Mouse (Mus musculus) olfactory bulb, adult 2 months (tissue): ENCODE measurements around the gene Hist1h1c. TPM values are rescaled to one million over a fixed set of nuclear protein-coding genes. Genes with fewer than 3 reads are reported as not detected.
"Not testable (repeated sequence)": the region's sequence is repeated elsewhere in the genome, so short reads cannot be mapped to it uniquely, and the experiment has no call there.

ENCODE experiments used
- H3K27ac ChIP-seq: fragments of 200-500 bp; 2 replicates; pipeline ENCODE4 v1.5.1; 2012; ENCODE audit warnings: low read depth, low read length; ENCODE audit not compliant: insufficient read depth
- H3K4me1 ChIP-seq: fragments of 200-500 bp; 2 replicates; pipeline ENCODE4 v1.6.1; 2012; ENCODE audit warnings: low read length; ENCODE audit not compliant: control insufficient read depth, insufficient read depth
- H3K4me3 ChIP-seq: fragments of 200-500 bp; 2 replicates; pipeline ENCODE4 v1.5.1; 2012; ENCODE audit warnings: mild to moderate bottlenecking, low read depth, low read length, moderate library complexity; ENCODE audit not compliant: insufficient read depth
- CTCF ChIP-seq: fragments of 200-500 bp; IDR thresholded peaks from 2 replicates; pipeline ENCODE4 v1.5.1; 2012; ENCODE audit warnings: low read depth, mild to moderate bottlenecking, low read length, moderate library complexity; ENCODE audit not compliant: insufficient read depth
- POLR2A ChIP-seq: fragments of 200-500 bp; IDR thresholded peaks from 2 replicates; pipeline ENCODE4 v1.6.1; 2012; ENCODE audit warnings: mild to moderate bottlenecking, low read depth, low read length, moderate library complexity; ENCODE audit not compliant: insufficient read depth
- WGBS: fragments of 180-500 bp; shearing (Covaris S2); methylation state at CpG from one replicate; pipeline ENCODE4 v1.1.7; 2018; 5-methylcytosine and 5-hydroxymethylcytosine counted together
- polyA plus RNA-seq: library from polyadenylated mRNA; stranded (reverse); fragments of >200 nt; gene quantifications from 2 replicates; pipeline ENCODE4 v1.2.4, GENCODE M21; 2012; ENCODE audit warnings: low replicate concordance; ENCODE audit not compliant: missing spikeins, insufficient read depth, insufficient read length

Gene Hist1h1c
- polyA plus RNA-seq, 1 experiment: not detected

- TF ChIP-seq POLR2A (no peak), CTCF (no peak)
- Histone ChIP-seq H3K27ac (no peak overlapping the region), H3K4me1 (peaks cover 5% of the 10 kb centered on the region), H3K4me3 (no peak overlapping the region)
- whole genome bisulfite sequencing: 70% methylated on average over 5 of the region's 5 CpGs
Measured at GRCm38 (mm10) chr13:23740910-23741309, 2.3 kb downstream of the Hist1h1c start.

GRCm38 (mm10) chr13:23742007-23742406, 3.4 kb downstream of the Hist1h1c start:
- Histone ChIP-seq H3K4me3 (no peak overlapping the region), H3K27ac (no peak overlapping the region), H3K4me1 (peaks cover 8% of the 10 kb centered on the region)
- no peak for TF ChIP-seq POLR2A
- no peak for TF ChIP-seq CTCF

GRCm38 (mm10) chr13:23743215-23743614, 4.6 kb downstream of the Hist1h1c start:
- no peak overlapping the region for H3K27ac ChIP-seq
- no peak for TF ChIP-seq POLR2A
- no peak for TF ChIP-seq CTCF
- 82% methylated on average over 5 of the region's 5 CpGs for WGBS
- H3K4me1 ChIP-seq: peaks cover 9% of the 10 kb centered on the region
- H3K4me3 ChIP-seq: no peak overlapping the region

GRCm38 (mm10) chr13:23743963-23744362, 5.4 kb downstream of the Hist1h1c start:
- no peak for TF ChIP-seq POLR2A
- no peak for TF ChIP-seq CTCF
- Histone ChIP-seq H3K4me3 (no peak overlapping the region), H3K27ac (no peak overlapping the region), H3K4me1 (peaks cover 9% of the 10 kb centered on the region)
- WGBS: 29% methylated on average over 4 of the region's 4 CpGs

- Histone ChIP-seq H3K4me1 (peaks cover 9% of the 10 kb centered on the region), H3K27ac (no peak overlapping the region), H3K4me3 (no peak overlapping the region; the same call in 1 of the 2 replicates)
- 6% methylated on average over 19 of the region's 36 CpGs for WGBS
- TF ChIP-seq POLR2A (no peak), CTCF (no peak)
Measured at GRCm38 (mm10) chr13:23744421-23745380, 6.1 kb downstream of the Hist1h1c start.

- peaks cover 9% of the 10 kb centered on the region for H3K4me1 ChIP-seq
- peak within 1 kb of the TSS; percentile 99 for H3K27ac ChIP-seq
- H3K4me3 ChIP-seq: peak within 1 kb of the TSS; percentile 73
- no peak for TF ChIP-seq CTCF
- TF ChIP-seq POLR2A: no peak
- under 1% methylated on average over 28 of the region's 28 CpGs for WGBS
Measured at GRCm38 (mm10) chr13:23745381-23746161, 7.0 kb downstream of the Hist1h1c start, which contains the start of gene Hist1h3c. TSS of gene Hist1h3c (minus strand) at chr13:23745602.

GRCm38 (mm10) chr13:23746201-23747080, 7.8 kb downstream of the Hist1h1c start, which contains the start of gene Hist1h2bb:
TSS of gene Hist1h2bb (plus strand) at chr13:23746734.
- WGBS: under 1% methylated on average over 42 of the region's 58 CpGs
- peak within 1 kb of the TSS; percentile 99 for H3K27ac ChIP-seq
- H3K4me3 ChIP-seq: peak within 1 kb of the TSS; percentile 73
- not testable (repeated sequence) for H3K4me1 ChIP-seq

GRCm38 (mm10) chr13:23747081-23747891, 8.7 kb downstream of the Hist1h1c start:
- Histone ChIP-seq H3K4me3 (peak overlapping the region; percentile 47), H3K27ac (peak overlapping the region; percentile 95), H3K4me1 (peaks cover 11% of the 10 kb centered on the region)
- TF ChIP-seq POLR2A (no peak), CTCF (no peak)
- WGBS: 3% methylated on average over 13 of the region's 13 CpGs
